Mouse (Mus musculus) small intestine, adult 2 months (tissue): ENCODE results near the gene Bmp8a. TPM values are rescaled to one million over a fixed set of nuclear protein-coding genes. Genes with fewer than 3 reads are reported as not detected.
"Not testable (repeated sequence)": the region's sequence is repeated elsewhere in the genome, so short reads cannot be mapped to it uniquely, and the experiment has no call there.

Experiments used
- H3K27ac ChIP-seq: fragments of 200-500 bp; 2 replicates; pipeline ENCODE4 v1.5.1; 2012; ENCODE audit warnings: low read depth, low read length, control low read depth, inconsistent platforms; ENCODE audit not compliant: insufficient read depth
- H3K27me3 ChIP-seq: fragments of 200-500 bp; 2 replicates; pipeline ENCODE4 v1.6.1; 2012; ENCODE audit warnings: mild to moderate bottlenecking, moderate library complexity, low read length, inconsistent platforms; ENCODE audit not compliant: control insufficient read depth, insufficient read depth
- H3K36me3 ChIP-seq: fragments of 200-500 bp; 2 replicates; pipeline ENCODE4 v1.6.1; 2012; ENCODE audit warnings: mild to moderate bottlenecking, low read length, control low read depth, inconsistent platforms; ENCODE audit not compliant: control insufficient read depth, insufficient read depth
- H3K4me1 ChIP-seq: fragments of 200-500 bp; 2 replicates; pipeline ENCODE4 v1.6.1; 2012; ENCODE audit warnings: low read length, inconsistent platforms, mixed read lengths; ENCODE audit not compliant: control insufficient read depth, insufficient read depth, insufficient read length
- H3K4me3 ChIP-seq: fragments of 200-500 bp; 2 replicates; pipeline ENCODE4 v1.5.1; 2012; ENCODE audit warnings: low read depth, mild to moderate bottlenecking, control low read depth, inconsistent platforms, low read length, moderate library complexity
- CTCF ChIP-seq: fragments of 200-500 bp; IDR thresholded peaks from 2 replicates; pipeline ENCODE4 v1.5.1; 2012; ENCODE audit warnings: low read depth, mild to moderate bottlenecking, control low read depth, inconsistent platforms, low read length, moderate library complexity, mixed read lengths; ENCODE audit not compliant: insufficient replicate concordance, insufficient read length; ENCODE audit errors: extremely low read depth
- POLR2A ChIP-seq: fragments of 200-500 bp; IDR thresholded peaks from 2 replicates; pipeline ENCODE4 v1.6.1; 2012; ENCODE audit warnings: low read depth, mild to moderate bottlenecking, control low read depth, inconsistent platforms, low read length, moderate library complexity
- WGBS: fragments of 180-500 bp; shearing (Covaris S2); methylation state at CpG from one replicate; pipeline ENCODE4 v1.1.7; 2018; 5-methylcytosine and 5-hydroxymethylcytosine counted together
- polyA plus RNA-seq: library from polyadenylated mRNA; depleted of rRNA; stranded (reverse); fragments of >200 nt; gene quantifications from 2 replicates; pipeline ENCODE4 v1.2.3, GENCODE M21; 2012

Bmp8a gene
- polyA plus RNA-seq, 1 experiment: 72.2 TPM

- H3K27ac ChIP-seq: no peak overlapping the region
Measured at GRCm38 (mm10) chr4:123342091-123342641, 886 bp downstream of the Bmp8a start.

GRCm38 (mm10) chr4:123340232-123340631, 2.8 kb downstream of the Bmp8a start:
- no peaks in the 10 kb centered on the region for H3K36me3 ChIP-seq
- H3K27me3 ChIP-seq: peaks cover 6% of the 10 kb centered on the region; the same call in 1 of the 2 replicates
- H3K27ac ChIP-seq: no peak overlapping the region
- H3K4me3 ChIP-seq: peak overlapping the region; percentile 25
- TF ChIP-seq POLR2A (no peak), CTCF (no peak)
- H3K4me1 ChIP-seq: peaks cover 8% of the 10 kb centered on the region
- 68% methylated on average over 5 of the region's 5 CpGs for WGBS

More at GRCm38 (mm10) chr4:123342091-123342641, 886 bp downstream of the Bmp8a start:
- 3% methylated on average over 43 of the region's 43 CpGs for WGBS
- Histone ChIP-seq H3K27me3 (peaks cover 6% of the 10 kb centered on the region; the same call in 1 of the 2 replicates), H3K36me3 (no peaks in the 10 kb centered on the region), H3K4me1 (peaks cover 8% of the 10 kb centered on the region), H3K4me3 (peak overlapping the region; percentile 77)
- no peak for TF ChIP-seq CTCF
- TF ChIP-seq POLR2A: no peak

- H3K27me3 ChIP-seq: peaks cover 6% of the 10 kb centered on the region; the same call in 1 of the 2 replicates
- H3K4me1 ChIP-seq: peaks cover 5% of the 10 kb centered on the region; the same call in 1 of the 2 replicates
- no peak overlapping the region for H3K4me3 ChIP-seq
- H3K27ac ChIP-seq: no peak overlapping the region
- 67% methylated on average over 4 of the region's 4 CpGs for WGBS
- no peak for TF ChIP-seq POLR2A
- TF ChIP-seq CTCF: no peak
- no peaks in the 10 kb centered on the region for H3K36me3 ChIP-seq
Measured at GRCm38 (mm10) chr4:123337693-123338092, 5.4 kb downstream of the Bmp8a start.

- WGBS: 55% methylated on average over 14 of the region's 14 CpGs
- no peaks in the 10 kb centered on the region for H3K36me3 ChIP-seq
- no peak overlapping the region for H3K27ac ChIP-seq
- H3K27me3 ChIP-seq: no peaks in the 10 kb centered on the region
- no peaks in the 10 kb centered on the region for H3K4me1 ChIP-seq
- no peak for TF ChIP-seq POLR2A
- TF ChIP-seq CTCF: no peak
- no peak overlapping the region for H3K4me3 ChIP-seq
Measured at GRCm38 (mm10) chr4:123335796-123336585, 7.1 kb downstream of the Bmp8a start.

GRCm38 (mm10) chr4:123335244-123335643, 7.8 kb downstream of the Bmp8a start:
- H3K4me3 ChIP-seq, H3K4me1 ChIP-seq, H3K27me3 ChIP-seq, H3K36me3 ChIP-seq, H3K27ac ChIP-seq: not testable (repeated sequence)
- WGBS: 80% methylated on average over 10 of the region's 10 CpGs

GRCm38 (mm10) chr4:123334177-123334576, 8.9 kb downstream of the Bmp8a start:
- no peaks in the 10 kb centered on the region for H3K4me1 ChIP-seq
- no peak overlapping the region for H3K4me3 ChIP-seq
- no peak overlapping the region for H3K27ac ChIP-seq
- 48% methylated on average over 3 of the region's 3 CpGs for WGBS
- H3K27me3 ChIP-seq: no peaks in the 10 kb centered on the region
- TF ChIP-seq CTCF (no peak), POLR2A (no peak)
- H3K36me3 ChIP-seq: no peaks in the 10 kb centered on the region

GRCm38 (mm10) chr4:123333151-123333550, 9.9 kb downstream of the Bmp8a start:
- TF ChIP-seq POLR2A (no peak), CTCF (no peak)
- H3K36me3 ChIP-seq: no peaks in the 10 kb centered on the region
- no peak overlapping the region for H3K27ac ChIP-seq
- no peaks in the 10 kb centered on the region for H3K27me3 ChIP-seq
- no peaks in the 10 kb centered on the region for H3K4me1 ChIP-seq
- H3K4me3 ChIP-seq: no peak overlapping the region
- WGBS: 98% methylated on average over 4 of the region's 4 CpGs

GRCm38 (mm10) chr4:123331961-123332360, 11.1 kb downstream of the Bmp8a start:
- not testable (repeated sequence) for H3K27me3 ChIP-seq, H3K4me1 ChIP-seq, H3K36me3 ChIP-seq, H3K4me3 ChIP-seq, H3K27ac ChIP-seq
- 71% methylated on average over 1 of the region's 1 CpGs for WGBS
